Mouse (Mus musculus): ENCODE data around the gene Naglu.
"Not testable (repeated sequence)": the region's sequence is repeated elsewhere in the genome, so short reads cannot be mapped to it uniquely, and the experiment has no call there.

Naglu gene

GRCm38 (mm10) chr11:101125008-101125407 lies 55.2 kb downstream of the Naglu start:
- not testable (repeated sequence) for DNase-seq

GRCm38 (mm10) chr11:101127075-101127474 lies 57.3 kb downstream of the Naglu start:
- DNase-seq = peak; percentile 30 to 49
